Mouse (Mus musculus): ENCODE measurements around the gene Cs.

GRCm38 (mm10) chr10:128315578-128315977, 22.0 kb upstream of the Cs start:
- TF ChIP-seq CTCF (IDR thresholded peaks at IDR 0.05; ENCODE audit: control insufficient read depth, insufficient read depth, insufficient replicate concordance, low read depth, low read length) (no peak), POLR2A (IDR thresholded peaks at IDR 0.05; ENCODE audit: control insufficient read depth, low read depth, low read length) (no peak)

Measured in testis, adult 2 months (tissue).